Comparison of ENCODE assay signal across 8 mouse cellular contexts in genomic region chr4:55005521-55005969, GRCm38 (mm10).
DNase-seq lines count a peak whose midpoint lies in the region; ATAC-seq and TF ChIP-seq lines count a peak whose summit lies in the region.

No protein-coding gene starts in this region.

- 22% methylated on average over 9 of the region's 9 CpGs for WGBS in embryonic facial prominence, embryonic 13.5 days
- 31% methylated on average over 9 of the region's 9 CpGs for WGBS in lung, adult 2 months

- H3K4me3 ChIP-seq in layer of hippocampus, adult 2 months = peak overlapping the region; percentile 40
- no peak overlapping the region for H3K4me3 ChIP-seq in embryonic facial prominence, embryonic 13.5 days
- H3K4me3 ChIP-seq in lung, adult 2 months (replicated peaks; ENCODE audit: extremely low read depth, low read depth, low read length) = peak overlapping the region; percentile 31

- TF ChIP-seq POLR2A in lung, adult 2 months (IDR thresholded peaks at IDR 0.05; ENCODE audit: borderline replicate concordance, extremely low read depth, low read depth, low read length) = no peak

- H3K4me1 ChIP-seq in embryonic facial prominence, embryonic 13.5 days = peaks cover 27% of the 10 kb centered on the region
- peaks cover 21% of the 10 kb centered on the region for H3K4me1 ChIP-seq in lung, adult 2 months (ENCODE audit: control insufficient read depth, insufficient read depth, low read length)

- peak overlapping the region; percentile 89 for H3K27ac ChIP-seq in layer of hippocampus, adult 2 months
- peak overlapping the region; percentile 88 for H3K27ac ChIP-seq in embryonic facial prominence, embryonic 13.5 days

- peak overlapping the region; percentile 44 for H3K4me2 ChIP-seq in embryonic facial prominence, embryonic 13.5 days

- TF ChIP-seq CTCF in layer of hippocampus, adult 2 months (conservative IDR thresholded peaks at IDR 0.05) = no peak
- TF ChIP-seq CTCF in lung, adult 2 months (IDR thresholded peaks at IDR 0.05; ENCODE audit: insufficient read depth, low read length) = no peak

- intact Hi-C loops in heart, postnatal 10 days (cut with DNase I) = loop anchor here (5.0 kb wide), 1 partner anchor 37 kb away; no protein-coding TSS in a partner anchor

- H3K36me3 ChIP-seq in embryonic facial prominence, embryonic 13.5 days = peaks cover 47% of the 10 kb centered on the region

- ATAC-seq in embryonic facial prominence, embryonic 13.5 days (ENCODE audit: insufficient number of reproducible peaks, insufficient read depth, low FRiP score, low TSS enrichment, low read depth) = no peak; the same call in 1 of the 2 replicates

- H3K9ac ChIP-seq in embryonic facial prominence, embryonic 13.5 days = peak overlapping the region; percentile 44

- DNase-seq in layer of hippocampus, adult 2 months (ENCODE audit: low spot score in 2 of 2) = peak in 1 of 2 experiments; percentile 30
- no peak for DNase-seq in layer of hippocampus, postnatal 36 days
- peak; percentile 58 to 61 for DNase-seq in heart, postnatal 10 days
- peak; percentile 37 for DNase-seq in layer of hippocampus, adult 9-11 months
- peak; percentile 25 for DNase-seq in lung, adult 2 months
- peak; percentile 35 for DNase-seq in ovary, adult 18-20 months (ENCODE audit: low spot score)
- no peak for DNase-seq in T-cell, adult 2 months (ENCODE audit: low spot score)

- no peaks in the 10 kb centered on the region for H3K27me3 ChIP-seq in embryonic facial prominence, embryonic 13.5 days

- no peaks in the 10 kb centered on the region for H3K9me3 ChIP-seq in embryonic facial prominence, embryonic 13.5 days

Comparison
In these comparisons a context has a peak if more than half of its experiments do, and no peak if none do; other contexts are left out.
1. DNase-seq: peak in heart, postnatal 10 days (2 of 2), layer of hippocampus, adult 9-11 months (single experiment), lung, adult 2 months (single experiment) and ovary, adult 18-20 months (single experiment); none in layer of hippocampus, postnatal 36 days (0 of 2) and T-cell, adult 2 months (single experiment).